8 mouse cellular contexts compared by ENCODE assay signal in the genomic region with DNA sequence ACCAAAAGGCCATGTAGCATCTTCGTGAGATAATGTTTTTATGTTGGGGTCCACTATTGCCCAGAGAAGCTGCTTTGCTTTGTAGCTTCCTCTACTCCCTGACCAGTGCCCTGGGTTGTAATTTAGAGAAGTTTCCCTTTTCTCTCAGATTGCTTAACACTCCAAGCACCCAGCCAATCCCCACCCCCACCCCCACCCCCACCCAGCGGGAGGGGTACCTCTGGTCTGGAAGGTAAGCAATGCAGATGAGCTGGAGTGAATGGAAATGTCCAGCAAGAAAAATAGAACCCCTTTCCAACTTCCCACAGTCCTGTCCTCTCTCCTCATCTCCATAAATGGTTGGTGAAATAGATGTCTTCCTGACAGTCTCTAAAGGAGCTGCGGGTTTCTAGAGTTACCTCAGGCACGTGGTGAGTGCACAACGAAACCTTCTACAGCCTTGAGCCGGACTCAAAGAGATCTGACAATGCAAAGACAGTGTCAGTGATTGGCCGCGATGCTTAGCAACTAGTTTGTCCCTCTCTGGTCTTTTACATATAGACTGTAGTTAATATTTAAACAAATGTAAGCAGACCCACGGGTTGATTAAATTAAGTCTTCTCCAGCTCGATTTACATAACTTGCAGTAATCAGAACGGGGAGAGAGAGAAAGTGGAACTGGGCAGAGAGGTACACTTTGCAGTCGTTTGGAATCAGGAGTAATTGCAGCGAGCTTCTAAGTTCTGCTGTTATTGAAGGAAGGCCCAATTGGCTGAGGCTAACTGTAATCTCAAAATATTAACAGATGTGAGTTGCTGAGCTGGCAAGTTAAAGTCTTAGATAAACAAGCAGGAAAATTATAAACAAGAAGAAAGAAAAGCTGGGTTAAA.
DNase-seq lines count a peak whose midpoint lies in the region; ATAC-seq and TF ChIP-seq lines count a peak whose summit lies in the region.

No protein-coding gene starts in this region.

- no peak overlapping the region for H3K4me3 ChIP-seq in lung, adult 2 months (replicated peaks; ENCODE audit: extremely low read depth, low read depth, low read length)
- H3K4me3 ChIP-seq in heart, postnatal 0 days (ENCODE audit: low read depth, low read length) = peak overlapping the region; percentile 43; the same call in 1 of the 2 replicates
- H3K4me3 ChIP-seq in limb, embryonic 12.5 days (replicated peaks) = peak overlapping the region; percentile 30; the same call in 1 of the 2 replicates
- no peak overlapping the region for H3K4me3 ChIP-seq in neural tube, embryonic 13.5 days

- WGBS in lung, adult 2 months = 13% methylated on average over 13 of the region's 13 CpGs
- WGBS in heart, postnatal 0 days = 22% methylated on average over 13 of the region's 13 CpGs
- WGBS in limb, embryonic 12.5 days = 11% methylated on average over 13 of the region's 13 CpGs
- 14% methylated on average over 13 of the region's 13 CpGs for WGBS in neural tube, embryonic 13.5 days

- no peaks in the 10 kb centered on the region; the same call in 1 of the 2 replicates for H3K4me1 ChIP-seq in lung, adult 2 months (ENCODE audit: control insufficient read depth, insufficient read depth, low read length)
- H3K4me1 ChIP-seq in heart, postnatal 0 days (ENCODE audit: control insufficient read depth, insufficient read depth) = peaks cover 14% of the 10 kb centered on the region
- H3K4me1 ChIP-seq in limb, embryonic 12.5 days (replicated peaks) = peaks cover 18% of the 10 kb centered on the region
- H3K4me1 ChIP-seq in neural tube, embryonic 13.5 days (replicated peaks) = peaks cover 20% of the 10 kb centered on the region

- no peaks in the 10 kb centered on the region for H3K9me3 ChIP-seq in heart, postnatal 0 days (replicated peaks; ENCODE audit: control insufficient read depth, low read length)
- H3K9me3 ChIP-seq in limb, embryonic 12.5 days = no peaks in the 10 kb centered on the region; the same call in 1 of the 2 replicates
- H3K9me3 ChIP-seq in neural tube, embryonic 13.5 days = no peaks in the 10 kb centered on the region

- H3K27me3 ChIP-seq in heart, postnatal 0 days (ENCODE audit: control insufficient read depth, insufficient read depth, low read length) = peaks cover 7% of the 10 kb centered on the region; the same call in 1 of the 2 replicates
- 0 out of 2 replicates have a peak, but pooled peaks cover 8% of the 10 kb centered on the region for H3K27me3 ChIP-seq in limb, embryonic 12.5 days
- H3K27me3 ChIP-seq in neural tube, embryonic 13.5 days = peaks cover 18% of the 10 kb centered on the region

- peak; percentile 31 for DNase-seq in lung, adult 2 months
- DNase-seq in lung, postnatal 4 days = no peak
- DNase-seq in heart, postnatal 0 days (ENCODE audit: low spot score) = no peak
- DNase-seq in cerebellum, adult 8-10 months = no peak
- DNase-seq in cerebellum, adult 9-10 months = no peak

- no peak for TF ChIP-seq EP300 in heart, postnatal 0 days (IDR thresholded peaks at IDR 0.05; ENCODE audit: low read depth)

- peak overlapping the region; percentile 79 for H3K4me2 ChIP-seq in heart, postnatal 0 days (ENCODE audit: low read depth, low read length)
- peak overlapping the region; percentile 69 for H3K4me2 ChIP-seq in limb, embryonic 12.5 days
- H3K4me2 ChIP-seq in neural tube, embryonic 13.5 days = peak overlapping the region; percentile 62

- no peak for ATAC-seq in heart, postnatal 0 days (ENCODE audit: insufficient read depth, low read depth)
- ATAC-seq in limb, embryonic 12.5 days (ENCODE audit: insufficient number of reproducible peaks, insufficient read depth, low FRiP score, low TSS enrichment, low read depth) = no peak; the same call in 1 of the 2 replicates
- ATAC-seq in neural tube, embryonic 13.5 days (ENCODE audit: low read depth) = 0 out of 2 replicates have a peak, but pooled peaks have one; percentile 42
- no peak for ATAC-seq in erythroid progenitor cell, adult 5-6 weeks (replicated peaks; ENCODE audit: low FRiP score, poor library complexity, severe bottlenecking)

- TF ChIP-seq POLR2A in lung, adult 2 months (IDR thresholded peaks at IDR 0.05; ENCODE audit: borderline replicate concordance, extremely low read depth, low read depth, low read length) = no peak

- H3K27ac ChIP-seq in heart, postnatal 0 days (ENCODE audit: low read depth) = no peak overlapping the region
- H3K27ac ChIP-seq in limb, embryonic 12.5 days = no peak overlapping the region
- H3K27ac ChIP-seq in neural tube, embryonic 13.5 days (replicated peaks) = no peak overlapping the region

- H3K9ac ChIP-seq in heart, postnatal 0 days (replicated peaks; ENCODE audit: low read depth, low read length) = no peak overlapping the region; the same call in 1 of the 2 replicates
- no peak overlapping the region for H3K9ac ChIP-seq in limb, embryonic 12.5 days (replicated peaks)
- H3K9ac ChIP-seq in neural tube, embryonic 13.5 days = no peak overlapping the region

- no peaks in the 10 kb centered on the region for H3K36me3 ChIP-seq in heart, postnatal 0 days (replicated peaks; ENCODE audit: control insufficient read depth, insufficient read depth, low read length)
- H3K36me3 ChIP-seq in limb, embryonic 12.5 days = no peaks in the 10 kb centered on the region
- no peaks in the 10 kb centered on the region for H3K36me3 ChIP-seq in neural tube, embryonic 13.5 days

- no peak for TF ChIP-seq CTCF in lung, adult 2 months (IDR thresholded peaks at IDR 0.05; ENCODE audit: insufficient read depth, low read length)
- no peak for TF ChIP-seq CTCF in heart, postnatal 0 days (IDR thresholded peaks at IDR 0.05; ENCODE audit: low read depth)

Comparison
In these comparisons a context has a peak if more than half of its experiments do, and no peak if none do; other contexts are left out.
1. H3K4me3 ChIP-seq: peak in heart, postnatal 0 days (single experiment) and limb, embryonic 12.5 days (single experiment); none in lung, adult 2 months (single experiment) and neural tube, embryonic 13.5 days (single experiment).
2. Peak in every context shown above with its lines, with median percentiles within 50 percentile points of each other: H3K4me2 ChIP-seq.